Mouse (Mus musculus): Measurements from ENCODE around the gene Eml6.
A peak's percentile ranks its signal among the peaks of the same experiment; 100 is the strongest.
"Not testable (repeated sequence)": the region's sequence is repeated elsewhere in the genome, so short reads cannot be mapped to it uniquely, and the experiment has no call there.

The Eml6 gene

DNA sequence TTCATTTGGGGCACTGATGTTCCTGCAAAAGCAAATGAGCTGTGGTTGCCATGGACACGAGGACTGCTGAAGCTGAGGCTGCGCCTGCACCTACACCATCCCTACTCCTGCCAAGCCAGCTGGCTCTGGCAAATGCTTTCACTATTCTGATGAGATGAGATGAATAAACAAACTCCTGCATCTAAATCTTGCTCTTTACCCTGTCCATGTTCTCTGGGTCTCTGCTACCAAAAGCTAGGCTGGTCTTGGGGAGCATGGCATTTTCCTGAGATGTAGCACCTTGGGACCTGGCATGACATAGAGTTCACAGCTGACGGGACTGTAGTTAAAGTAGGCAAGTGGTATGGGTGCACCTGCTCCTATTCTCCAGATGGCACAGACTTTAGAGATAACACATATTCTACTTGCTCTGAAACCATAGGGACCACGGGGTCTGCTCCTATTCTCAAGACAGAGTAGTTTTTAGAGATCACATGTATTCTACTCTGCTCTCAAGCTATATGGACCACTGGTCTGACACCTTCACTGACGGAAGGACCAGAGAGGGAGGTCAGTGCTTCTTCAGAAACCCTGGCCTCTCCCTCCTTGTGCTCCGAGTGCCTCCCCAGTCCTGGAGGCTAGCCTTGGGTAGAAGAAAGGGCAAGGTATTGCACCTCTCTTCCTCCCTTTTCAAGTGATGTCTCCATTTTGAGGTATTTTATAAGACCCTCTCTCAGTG lies 236.8 kb downstream of the Eml6 start:
- DNase-seq (ENCODE audit: low spot score) = no peak

DNA sequence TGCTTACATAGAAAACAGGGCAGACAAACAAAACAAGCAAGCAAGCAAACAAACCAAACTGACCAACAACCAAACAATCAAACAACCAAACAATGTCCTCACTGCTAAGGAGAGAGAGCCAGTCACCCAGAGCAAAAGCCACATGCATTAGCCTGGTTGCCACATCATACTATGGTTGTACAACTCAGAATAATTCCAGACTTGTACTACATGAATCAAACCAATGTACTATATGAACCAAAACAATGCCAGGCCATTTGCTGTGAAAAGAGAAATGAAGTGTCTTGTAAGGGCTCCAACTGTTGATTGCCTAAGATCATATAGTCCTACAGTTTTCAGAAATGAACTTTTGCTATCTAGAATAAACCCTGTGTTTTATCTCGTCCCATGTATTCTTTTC lies 237.3 kb downstream of the Eml6 start:
- DNase-seq (ENCODE audit: low spot score) = no peak

DNA sequence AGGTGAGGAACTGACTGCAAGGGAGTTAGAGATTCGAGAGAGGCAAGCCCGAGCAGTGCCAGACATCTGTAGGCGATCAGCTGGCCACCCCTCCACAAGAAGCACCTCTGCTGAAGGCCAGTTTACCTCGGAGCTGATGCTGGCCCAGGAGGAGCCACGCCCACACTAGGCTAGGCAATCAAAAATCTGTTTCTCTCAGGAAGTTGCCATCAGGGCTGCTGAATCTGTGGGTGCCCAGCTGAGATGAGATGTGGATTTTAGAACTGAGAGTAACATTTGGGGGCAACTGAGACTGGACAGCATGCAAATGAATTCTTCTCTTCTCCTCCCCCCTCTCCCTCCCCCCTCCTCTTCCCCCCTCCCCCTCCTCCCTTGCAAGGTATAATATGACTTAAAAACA lies 238.4 kb downstream of the Eml6 start:
- DNase-seq (ENCODE audit: low spot score) = no peak

DNA sequence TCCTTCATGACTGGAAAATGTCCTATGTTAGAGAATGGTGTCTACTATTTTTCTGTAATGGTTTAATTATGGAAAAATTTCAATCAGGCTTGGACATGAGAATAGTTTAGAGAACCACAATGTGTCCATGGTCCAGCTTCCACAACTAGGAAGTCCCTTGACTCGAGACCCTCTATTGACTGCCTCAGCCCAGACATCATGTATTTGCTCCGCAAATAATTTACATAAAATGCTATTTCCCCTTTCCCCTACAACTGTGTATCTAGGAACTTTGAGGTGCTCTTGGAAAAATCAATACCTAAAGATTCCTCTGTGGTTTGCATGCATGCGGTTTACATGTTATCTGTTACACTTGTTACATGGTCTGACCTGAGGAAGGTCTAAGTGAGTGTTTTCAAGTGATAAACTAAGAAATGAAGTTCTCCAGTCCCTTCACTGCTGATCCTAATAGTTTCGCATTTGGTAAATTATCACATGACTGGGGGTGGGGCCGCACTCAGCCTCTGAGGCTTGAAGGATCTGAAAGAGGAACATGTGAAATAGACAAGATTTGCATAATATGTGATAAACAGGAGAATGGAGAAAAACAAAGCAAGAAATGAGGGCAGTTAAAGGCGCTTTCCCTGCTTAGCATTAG lies 239.1 kb downstream of the Eml6 start:
- no peak for DNase-seq (ENCODE audit: low spot score)

DNA sequence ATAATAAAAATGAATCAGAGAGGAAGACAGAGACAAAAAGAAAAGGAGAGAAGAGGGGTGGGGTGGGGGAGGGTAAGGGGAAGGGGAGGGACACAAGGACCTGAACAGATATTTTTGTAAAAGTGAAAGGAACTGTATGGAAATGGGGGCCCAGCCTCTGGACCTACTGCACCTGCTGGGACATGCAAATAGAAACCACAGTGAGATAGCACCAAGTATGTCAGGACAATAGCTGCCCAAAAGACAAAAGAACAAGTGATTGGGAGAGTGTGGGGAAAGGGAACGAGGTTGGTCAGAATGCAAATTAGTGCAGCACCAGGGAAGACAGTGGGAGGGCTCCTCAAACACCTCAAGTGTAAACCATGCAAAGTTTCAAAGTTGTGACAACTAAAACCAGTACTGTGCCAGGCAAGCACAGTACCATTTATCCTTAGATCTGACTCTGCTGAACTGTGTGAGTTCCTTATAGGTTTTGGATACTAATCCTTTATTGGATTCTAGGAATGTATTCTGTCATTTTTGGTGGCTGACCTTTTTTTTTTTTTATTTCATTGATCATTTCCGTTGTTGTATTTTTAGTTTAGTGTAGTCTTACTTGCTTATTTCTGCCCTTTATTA lies 246.3 kb downstream of the Eml6 start:
- DNase-seq (ENCODE audit: low spot score) = no peak

DNA sequence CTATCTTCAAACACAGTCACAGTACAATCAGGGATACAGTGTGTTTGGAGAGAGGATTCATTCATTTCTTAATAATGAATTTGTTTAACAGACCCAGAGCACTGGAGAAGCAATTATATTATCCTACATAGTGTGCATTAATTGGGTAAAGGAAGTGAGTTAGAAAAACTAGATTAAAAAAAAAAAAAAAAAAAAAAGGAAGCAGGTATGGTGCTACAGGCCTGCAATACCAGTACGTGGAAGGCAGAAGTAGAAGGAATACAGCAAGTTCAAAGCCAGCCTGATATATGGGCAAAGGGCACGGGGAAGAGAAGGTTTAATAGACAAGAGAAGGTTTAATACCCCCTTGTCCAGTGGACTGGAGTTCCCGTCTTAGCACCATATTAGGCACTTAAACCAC lies 246.9 kb downstream of the Eml6 start:
- DNase-seq (ENCODE audit: low spot score) = no peak

DNA sequence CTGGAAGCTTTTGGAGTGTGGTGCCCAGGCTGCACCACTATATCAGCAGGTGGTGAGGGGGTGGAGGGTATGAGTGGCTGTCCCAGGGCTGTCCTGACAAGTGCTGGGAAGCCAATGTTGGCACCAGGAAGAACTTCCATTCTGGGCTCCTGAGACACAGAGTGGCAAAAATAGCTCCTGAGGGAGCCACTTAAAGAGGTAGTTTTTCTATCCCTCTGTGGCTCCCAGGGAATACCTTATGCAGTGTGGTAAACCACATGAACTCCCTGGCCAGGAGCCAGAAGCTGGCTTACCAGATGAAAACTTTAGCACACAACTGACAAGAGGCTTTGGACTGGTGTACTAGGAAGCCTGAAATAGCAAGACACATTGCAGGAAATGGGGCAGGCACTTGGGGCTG lies 247.9 kb downstream of the Eml6 start:
- no peak for DNase-seq (ENCODE audit: low spot score)

DNA sequence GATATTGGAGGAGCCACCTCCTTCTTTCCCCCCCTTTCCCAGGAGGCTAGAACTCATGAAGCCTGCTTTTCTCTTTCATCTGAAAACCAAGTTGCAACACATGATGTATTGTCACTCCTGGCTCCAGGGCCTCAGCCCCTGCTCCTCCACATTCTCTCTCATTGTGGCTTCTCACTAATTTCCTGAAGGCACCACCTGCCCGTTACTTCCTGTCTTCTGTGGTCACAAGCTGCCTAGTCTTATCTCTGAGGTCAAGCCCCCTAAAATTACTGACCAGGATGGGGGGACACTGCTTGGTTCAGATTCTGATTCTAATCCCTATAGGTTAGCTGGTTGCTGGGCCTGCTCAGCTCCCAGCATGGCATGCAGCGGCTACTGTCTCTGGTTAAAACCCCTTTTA lies 251.1 kb downstream of the Eml6 start:
- DNase-seq (ENCODE audit: low spot score) = no peak

DNA sequence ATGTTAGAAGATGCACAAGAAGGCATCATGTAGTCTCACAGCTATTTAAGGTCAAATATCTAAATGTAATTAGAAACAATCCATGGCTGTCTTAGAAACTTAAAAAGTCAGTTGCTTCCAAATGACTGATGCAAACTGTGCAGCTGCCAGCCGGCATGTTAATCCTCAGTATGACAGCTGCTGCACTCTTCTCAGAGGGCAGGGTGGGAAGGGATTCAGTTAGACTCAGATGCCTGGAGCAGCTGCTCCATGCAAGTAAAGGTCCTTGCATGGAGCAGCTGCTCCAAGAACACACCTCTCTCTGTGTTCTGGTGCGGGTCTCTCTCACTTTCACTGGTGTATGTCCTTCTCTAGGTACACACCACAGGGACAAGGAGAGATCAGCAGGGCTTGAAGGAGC lies 251.5 kb downstream of the Eml6 start:
- no peak for DNase-seq (ENCODE audit: low spot score)

DNA sequence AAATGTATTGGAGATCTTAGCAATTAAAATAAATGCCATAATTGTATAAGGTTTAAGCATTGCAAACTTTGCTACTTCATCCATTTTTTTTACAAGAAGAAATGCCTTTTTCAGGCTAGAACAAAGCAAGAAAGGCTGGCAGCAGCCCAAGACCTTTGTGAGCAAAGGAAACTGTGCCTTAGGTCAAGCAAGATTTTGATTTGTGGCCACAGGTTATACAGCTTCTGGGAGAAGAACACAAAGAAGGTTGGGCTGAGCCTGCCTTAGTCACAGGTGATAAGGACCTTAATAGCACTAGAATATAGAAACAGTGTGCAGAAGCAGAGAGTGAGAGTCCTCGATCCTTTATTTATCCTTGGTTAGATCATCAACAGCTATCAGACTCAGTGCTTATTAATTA lies 253.6 kb downstream of the Eml6 start:
- DNase-seq (ENCODE audit: low spot score) = peak; percentile 79

DNA sequence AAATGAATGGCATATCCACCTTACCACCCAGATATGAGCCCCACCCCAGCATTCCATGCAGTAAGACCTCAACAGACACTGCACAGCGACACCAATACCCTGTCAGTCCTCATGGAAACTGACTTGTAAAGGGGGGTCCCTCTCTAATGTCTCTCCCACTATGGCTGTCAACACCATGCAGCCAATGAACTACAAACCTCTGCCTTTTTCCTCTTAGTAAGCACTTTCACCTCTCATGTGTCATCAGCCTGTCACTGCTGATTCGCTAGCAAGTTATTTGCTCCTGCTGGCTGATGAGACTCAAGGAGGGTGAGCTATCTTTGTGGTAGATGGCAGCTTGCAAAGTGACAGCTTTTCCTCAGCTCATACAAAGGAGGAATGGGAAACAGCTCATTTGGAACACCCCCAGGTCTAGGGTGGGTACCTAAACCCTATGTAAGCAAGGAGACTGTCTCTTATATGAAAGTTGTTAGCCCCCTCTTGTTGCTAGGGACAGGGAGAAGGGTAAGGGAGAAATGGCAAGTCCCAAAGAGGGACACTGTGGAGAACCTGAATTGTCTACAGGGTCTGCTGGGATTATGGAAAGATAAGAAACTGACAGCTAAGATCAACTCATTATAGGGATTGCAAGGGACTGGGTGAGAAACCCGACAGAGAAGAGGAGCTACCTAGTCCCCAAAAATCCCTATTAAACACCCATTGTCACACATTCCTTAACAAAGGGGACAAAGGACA lies 255.0 kb downstream of the Eml6 start:
- DNase-seq (ENCODE audit: low spot score) = no peak

DNA sequence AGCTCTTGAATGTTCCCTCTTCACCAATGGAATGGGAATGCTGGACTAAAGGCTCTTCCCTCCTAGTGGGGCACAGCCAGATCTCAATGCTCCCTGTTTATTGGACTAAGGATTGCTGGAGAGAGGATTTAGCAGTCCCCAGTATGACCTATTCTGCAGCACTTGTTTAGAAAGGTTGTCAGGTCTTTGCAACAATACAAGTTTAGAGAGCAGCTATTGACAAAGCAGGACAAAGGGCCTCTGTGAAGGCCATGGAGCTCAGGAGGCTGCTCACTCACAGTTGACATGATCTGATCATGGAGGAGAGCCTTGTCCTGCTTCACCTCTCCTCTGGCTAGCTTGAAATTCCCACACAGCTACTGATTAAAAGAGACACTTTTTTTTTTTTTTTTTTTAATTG lies 257.3 kb downstream of the Eml6 start:
- DNase-seq (ENCODE audit: low spot score) = no peak

DNA sequence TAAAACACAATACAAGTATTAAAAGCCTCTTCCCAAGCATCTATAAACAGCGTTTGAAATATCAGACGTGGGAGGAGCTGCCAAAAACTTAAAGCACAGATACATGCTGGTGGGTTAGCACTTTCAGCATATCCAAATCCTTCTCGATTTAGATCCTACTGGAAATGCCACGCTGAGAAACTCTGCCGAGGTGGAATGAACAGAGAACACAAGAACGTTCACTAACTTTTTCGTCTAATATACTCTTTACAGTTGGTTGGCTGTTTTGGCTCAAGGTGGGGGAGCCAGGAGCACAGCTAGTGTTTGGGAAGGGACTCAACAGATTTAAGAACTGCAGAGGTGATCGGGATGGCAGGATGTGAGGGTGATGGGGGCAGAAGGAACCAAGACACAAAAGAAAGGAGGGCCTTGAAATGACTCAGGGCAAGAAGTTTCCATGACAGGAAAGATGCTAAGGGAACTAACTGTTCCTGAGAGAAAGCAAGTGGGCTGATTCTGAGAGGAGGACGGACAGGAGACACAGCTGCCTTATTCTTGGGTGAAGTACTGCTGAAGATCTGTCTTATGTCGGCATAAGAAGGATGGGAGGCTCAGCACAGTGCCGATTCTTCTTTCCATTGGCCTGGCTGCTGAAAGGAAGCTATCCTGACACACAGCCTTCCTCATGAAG lies 259.4 kb downstream of the Eml6 start:
- no peak for DNase-seq (ENCODE audit: low spot score)

DNA sequence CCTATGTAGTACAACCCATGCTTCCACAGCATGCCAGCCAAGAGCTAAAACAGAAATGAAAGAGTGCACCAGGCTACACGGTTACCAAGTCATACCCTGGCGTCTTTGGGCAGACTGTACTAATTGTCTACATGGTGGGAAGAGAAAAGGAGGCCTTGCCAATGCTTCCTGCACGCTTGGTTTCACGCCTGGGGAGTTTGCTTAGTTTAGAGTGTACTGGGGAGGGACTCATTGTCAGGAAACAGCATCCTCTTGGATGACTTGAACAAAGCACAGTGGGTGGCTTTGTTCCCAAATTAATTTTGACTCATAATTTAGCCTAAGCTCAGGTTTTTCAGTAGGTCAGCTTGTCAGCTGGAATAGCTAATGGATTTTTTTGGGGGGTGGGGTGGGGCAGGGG lies 260.8 kb downstream of the Eml6 start:
- no peak for DNase-seq (ENCODE audit: low spot score)

DNA sequence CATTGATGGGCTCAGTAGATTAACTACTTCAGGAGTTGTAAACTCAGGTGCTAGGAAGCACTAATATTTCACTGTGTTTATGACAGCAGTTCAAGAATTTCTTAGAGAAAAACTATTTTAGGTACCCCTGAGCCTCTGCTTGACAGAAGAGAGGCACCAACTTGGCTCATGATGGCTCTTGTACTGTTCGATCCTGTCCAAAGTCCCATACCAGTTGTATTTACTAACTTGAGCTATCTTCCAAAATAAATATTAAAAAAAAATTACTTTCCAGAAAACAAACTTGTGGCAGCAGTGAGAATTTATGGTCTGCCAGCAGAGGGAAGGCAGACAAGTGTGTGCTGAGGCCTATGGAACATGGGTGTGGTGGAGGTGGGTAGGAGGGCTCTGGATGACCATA lies 263.1 kb downstream of the Eml6 start:
- DNase-seq (ENCODE audit: low spot score) = no peak

DNA sequence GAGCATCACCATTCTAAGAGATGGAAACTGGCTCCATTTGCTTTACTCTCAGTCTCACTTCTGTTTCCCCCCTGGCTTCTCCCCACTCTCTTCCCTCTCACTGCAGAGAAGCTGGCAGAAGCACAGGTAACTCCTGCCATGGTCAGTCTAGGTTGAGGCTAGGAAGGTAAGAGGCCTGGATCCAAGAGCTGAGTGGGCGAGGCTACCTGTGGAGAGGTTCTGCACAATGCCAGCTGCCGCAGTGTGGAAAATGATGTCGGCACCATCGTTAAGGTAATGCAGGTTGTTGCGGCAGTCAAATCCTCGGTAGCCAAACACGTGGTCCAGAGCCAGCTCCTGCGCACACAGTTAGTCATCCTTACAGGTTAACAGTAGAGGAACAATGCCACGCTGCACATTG lies 264.4 kb downstream of the Eml6 start:
- no peak for DNase-seq (ENCODE audit: low spot score)

DNA sequence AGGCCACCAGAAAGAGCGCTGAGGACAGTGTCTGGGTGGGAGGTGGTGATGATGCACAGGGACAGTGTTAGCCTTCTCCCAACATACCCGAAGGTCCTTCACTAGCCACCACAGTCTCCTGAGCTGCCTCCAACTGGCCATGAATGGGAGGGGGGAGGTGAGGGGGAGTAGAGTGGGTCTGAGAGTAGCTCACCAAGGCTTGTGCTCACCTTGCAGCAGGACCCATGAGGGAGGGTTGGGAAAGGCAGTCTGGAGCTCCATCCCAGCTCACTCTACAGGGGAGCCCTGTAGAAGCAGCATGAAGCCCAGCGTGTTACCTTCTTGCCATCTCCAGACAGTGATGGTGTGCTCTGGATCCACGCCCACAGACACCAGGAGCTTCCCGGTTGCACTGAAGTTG lies 267.2 kb downstream of the Eml6 start:
- no peak for DNase-seq (ENCODE audit: low spot score)

DNA sequence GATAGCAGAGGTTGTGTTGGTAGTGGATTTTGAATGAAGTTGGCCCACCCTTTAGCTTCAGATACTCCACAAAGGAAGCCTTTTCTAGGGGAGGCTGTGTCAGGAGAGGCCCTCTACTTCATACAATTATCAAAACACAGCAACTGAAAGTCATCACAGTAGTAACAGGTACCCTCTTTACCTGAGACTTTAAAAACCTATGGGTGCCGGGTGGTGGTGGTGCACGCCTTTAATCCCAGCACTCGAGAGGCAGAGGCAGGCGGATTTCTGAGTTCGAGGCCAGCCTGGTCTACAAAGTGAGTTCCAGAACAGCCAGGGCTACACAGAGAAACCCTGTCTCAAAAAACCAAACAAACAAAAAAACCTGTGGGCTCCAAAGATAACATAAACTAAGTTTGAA lies 269.8 kb downstream of the Eml6 start:
- not testable (repeated sequence) for DNase-seq (ENCODE audit: low spot score)

DNA sequence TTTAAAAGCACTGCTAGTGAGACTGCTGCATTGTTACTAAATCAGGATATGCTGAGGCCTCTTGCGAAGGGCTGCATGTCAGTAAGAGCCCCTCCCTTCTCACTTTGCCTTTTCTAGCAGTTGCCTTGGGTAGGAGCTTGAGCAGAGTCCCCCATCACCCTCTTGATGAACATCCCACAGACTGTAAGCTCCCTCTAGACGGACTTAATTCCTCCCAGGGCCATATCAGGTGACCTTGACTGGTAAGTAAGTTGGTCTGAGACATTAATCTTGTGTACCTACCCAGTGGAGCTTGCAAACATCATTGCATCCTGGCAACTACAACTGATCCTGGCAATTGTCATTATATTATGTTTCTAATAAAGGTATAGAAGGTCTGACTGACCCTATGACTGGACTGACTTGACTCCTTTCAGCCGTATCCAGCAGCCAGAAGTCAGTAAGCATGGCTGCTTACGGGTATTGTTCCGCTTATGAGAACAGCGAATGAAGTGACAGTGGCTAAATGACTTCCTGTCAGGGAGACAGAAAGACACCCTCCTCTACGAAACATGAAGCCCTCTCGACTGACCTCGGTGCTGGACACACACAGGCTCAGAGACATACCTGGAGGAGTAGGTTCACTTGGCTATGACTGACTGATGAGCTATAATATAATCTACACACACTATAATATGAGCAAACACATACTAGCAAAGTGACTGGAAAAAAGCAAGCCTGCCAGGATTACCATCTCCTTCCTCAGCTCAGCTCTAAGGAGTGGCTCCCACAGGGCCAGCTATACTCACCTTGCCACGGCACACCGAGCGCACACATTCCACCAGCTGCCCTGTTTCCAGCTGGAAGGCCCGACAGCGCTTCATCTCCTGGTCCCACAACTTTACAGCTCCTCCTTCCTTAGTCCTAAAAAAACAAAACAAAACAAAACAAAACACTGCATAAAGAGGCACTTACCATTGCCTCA lies 273.9 kb downstream of the Eml6 start:
- DNase-seq (ENCODE audit: low spot score) = no peak

DNA sequence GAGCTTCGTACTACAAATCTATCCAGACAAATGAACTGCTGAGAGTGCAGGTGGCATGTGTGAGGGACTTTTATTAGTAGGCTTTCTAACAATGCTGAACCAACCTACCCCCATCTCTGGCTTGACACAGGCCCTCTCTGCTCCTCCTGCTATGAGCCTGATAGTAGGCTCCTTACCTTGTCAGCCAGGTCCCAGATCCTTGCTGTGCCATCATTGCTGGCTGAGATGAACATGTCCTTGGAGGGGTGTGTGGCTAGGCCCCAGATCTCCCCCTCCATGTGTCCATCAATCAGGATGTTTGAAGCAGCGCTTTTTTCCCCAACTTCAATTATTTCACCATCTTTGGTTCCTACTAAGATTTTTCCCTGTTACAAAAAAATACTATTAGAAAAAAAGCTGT lies 274.8 kb downstream of the Eml6 start:
- no peak for DNase-seq (ENCODE audit: low spot score)

DNA sequence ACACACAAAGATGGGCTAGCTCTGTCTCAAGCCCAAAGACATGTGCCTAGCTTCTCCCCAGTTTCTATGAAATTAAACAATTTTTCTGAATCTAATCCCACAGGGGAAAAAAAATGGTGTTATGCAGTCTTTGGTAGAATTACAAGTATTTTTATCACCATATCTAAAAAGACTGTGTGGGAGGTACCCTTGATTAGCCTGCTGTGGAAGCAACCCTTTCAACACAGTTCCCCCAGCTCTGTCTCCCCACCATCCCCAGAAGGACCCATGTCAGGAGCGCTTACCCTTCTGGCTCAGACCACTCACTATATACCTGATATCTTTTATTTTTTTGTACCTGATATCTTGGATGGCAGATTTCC lies 276.4 kb downstream of the Eml6 start:
- no peak for DNase-seq (ENCODE audit: low spot score)

All from urinary bladder, postnatal 14 days (tissue).